In the genomic region with DNA sequence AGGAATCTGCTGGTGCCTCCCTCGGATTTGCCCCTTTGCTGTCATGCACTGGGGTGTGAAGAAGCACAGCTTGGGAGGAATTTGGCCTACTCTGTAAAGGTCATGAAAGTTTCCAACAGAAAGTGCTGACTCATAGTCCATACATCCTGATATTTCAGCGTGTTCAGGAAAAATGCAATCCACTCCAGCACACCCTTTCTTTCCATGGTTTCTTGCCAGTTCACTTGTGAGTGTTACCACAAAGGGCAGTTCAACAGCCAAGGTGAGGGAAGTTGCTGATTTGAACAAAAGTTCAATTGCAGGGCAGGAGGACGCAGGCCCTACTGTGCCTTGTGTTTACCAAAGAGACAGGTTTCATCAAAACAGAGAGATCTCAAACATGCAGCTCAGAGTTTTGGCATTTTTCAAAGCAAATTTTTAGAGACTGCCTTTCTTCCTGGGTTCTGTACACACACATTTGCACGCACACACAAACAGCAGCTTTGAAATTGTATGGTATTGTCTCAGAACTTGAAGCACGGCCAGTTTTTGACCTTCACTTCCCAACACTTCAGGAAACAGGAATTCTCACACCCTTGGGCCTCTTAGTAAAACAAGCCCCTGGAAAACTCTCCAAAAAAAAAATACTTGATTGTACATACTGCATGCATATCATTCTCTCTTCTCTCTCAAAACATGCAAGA, we compare ENCODE assay signal across 9 mouse cellular contexts. TPM values are rescaled to one million over a fixed set of nuclear protein-coding genes. Genes with fewer than 3 reads are reported as not detected.
DNase-seq lines count a peak whose midpoint lies in the region; ATAC-seq and TF ChIP-seq lines count a peak whose summit lies in the region.
"Had no signal": no experiment of that assay in that cellular context is flagged by ENCODE, and none has a peak within 500 bp of the region (broad histone marks: within the 10 kb centered on the region; RNA-seq: fewer than 3 reads in every experiment).

No protein-coding gene starts in this region.

- DNase-seq in hindbrain, embryonic 10.5 days (ENCODE audit: low spot score) = peak; percentile 9
- peak; percentile 67 for DNase-seq in kidney, adult 9 months
- DNase-seq in lung, postnatal 14 days = peak; percentile 42
- no peak for DNase-seq in left cerebral cortex, postnatal 36 days (ENCODE audit: low spot score in 2 of 2)
- no peak for DNase-seq in frontal cortex, postnatal 36 days (ENCODE audit: low spot score in 2 of 2)
- DNase-seq in retina, postnatal 1 day = no peak

- no peaks in the 10 kb centered on the region for H3K36me3 ChIP-seq in hindbrain, embryonic 10.5 days
- H3K36me3 ChIP-seq in hindbrain, embryonic 12.5 days = no peaks in the 10 kb centered on the region

- no peaks in the 10 kb centered on the region for H3K9me3 ChIP-seq in hindbrain, embryonic 10.5 days
- no peaks in the 10 kb centered on the region for H3K9me3 ChIP-seq in hindbrain, embryonic 12.5 days (replicated peaks)

- peaks cover 12% of the 10 kb centered on the region; the same call in 1 of the 2 replicates for H3K4me1 ChIP-seq in hindbrain, embryonic 10.5 days (replicated peaks)
- H3K4me1 ChIP-seq in hindbrain, embryonic 12.5 days = no peaks in the 10 kb centered on the region
- peaks cover 20% of the 10 kb centered on the region for H3K4me1 ChIP-seq in embryonic fibroblast, embryonic 13.5 days (ENCODE audit: control insufficient read depth, insufficient read depth, low read length)

- no peak for TF ChIP-seq CTCF in embryonic fibroblast, embryonic 13.5 days (IDR thresholded peaks at IDR 0.05; ENCODE audit: borderline replicate concordance, insufficient read depth, low read length)

- no peak overlapping the region for H3K9ac ChIP-seq in hindbrain, embryonic 12.5 days

- TF ChIP-seq POLR2A in embryonic fibroblast, embryonic 13.5 days (IDR thresholded peaks at IDR 0.05; ENCODE audit: low read depth, low read length) = no peak

- H3K27ac ChIP-seq in hindbrain, embryonic 10.5 days = no peak overlapping the region
- H3K27ac ChIP-seq in hindbrain, embryonic 12.5 days = no peak overlapping the region
- H3K27ac ChIP-seq in embryonic fibroblast, embryonic 13.5 days (ENCODE audit: insufficient read depth, low read length) = peak overlapping the region; percentile 88

- no peaks in the 10 kb centered on the region for H3K27me3 ChIP-seq in hindbrain, embryonic 10.5 days (ENCODE audit: insufficient read depth, poor library complexity, severe bottlenecking)
- H3K27me3 ChIP-seq in hindbrain, embryonic 12.5 days = no peaks in the 10 kb centered on the region

- H3K4me2 ChIP-seq in hindbrain, embryonic 12.5 days (replicated peaks) = no peak overlapping the region

- 56% methylated on average over 5 of the region's 5 CpGs for WGBS in hindbrain, embryonic 10.5 days
- WGBS in hindbrain, embryonic 12.5 days = 60% methylated on average over 5 of the region's 5 CpGs

- intact Hi-C loops in left cerebral cortex, postnatal 36 days (cut with DNase I) = no loop called here

- H3K4me3 ChIP-seq in hindbrain, embryonic 10.5 days = no peak overlapping the region
- H3K4me3 ChIP-seq in hindbrain, embryonic 12.5 days = no peak overlapping the region
- H3K4me3 ChIP-seq in embryonic fibroblast, embryonic 13.5 days (ENCODE audit: insufficient read depth, low read length) = no peak overlapping the region

- no peak for ATAC-seq in hindbrain, embryonic 12.5 days (ENCODE audit: low FRiP score)

RNA-seq across cellular contexts. Expression of a gene that starts 23.7 kb away (rescaled TPM):
- 2.5 and 3.5 TPM in 2 replicates for polyA plus RNA-seq in hindbrain, embryonic 10.5 days (2016; fragmentation: Nextera tagmentation; extraction: Ambion mirVana)
- polyA plus RNA-seq in hindbrain, embryonic 12.5 days (2016; fragmentation: Nextera tagmentation; extraction: Ambion mirVana) = 7.2 and 7.7 TPM in 2 replicates
- polyA plus RNA-seq in embryonic fibroblast, embryonic 13.5 days (2011; ENCODE audit: insufficient read length, low read depth, missing spikeins) = 66.9 and 166 TPM in 2 replicates
- 1 to 10 TPM; 8.6 TPM for total RNA-seq in left cerebral cortex, postnatal 36 days (2021)
- total RNA-seq: MEL had no signal

Comparison
In these comparisons a context has a peak if more than half of its experiments do, and no peak if none do; other contexts are left out.
1. DNase-seq: peak in hindbrain, embryonic 10.5 days (single experiment), kidney, adult 9 months (single experiment) and lung, postnatal 14 days (single experiment); none in left cerebral cortex, postnatal 36 days (0 of 2), frontal cortex, postnatal 36 days (0 of 2) and retina, postnatal 1 day (single experiment).